Mouse (Mus musculus) cortical plate, adult 2 months (tissue): ENCODE data around the gene Gm21830.

Source experiments
- CTCF ChIP-seq: fragments of 200-500 bp; IDR thresholded peaks from 2 replicates; pipeline ENCODE4 v1.5.1; 2011; ENCODE audit warnings: mild to moderate bottlenecking, control low read depth, low read length; ENCODE audit not compliant: insufficient read depth; ENCODE audit errors: extremely low read depth
- POLR2A ChIP-seq: fragments of 200-500 bp; IDR thresholded peaks from 2 replicates; pipeline ENCODE4 v1.6.1; 2011; ENCODE audit warnings: mild to moderate bottlenecking, low read length, control low read depth; ENCODE audit not compliant: insufficient read depth; ENCODE audit errors: extremely low read depth

DNA sequence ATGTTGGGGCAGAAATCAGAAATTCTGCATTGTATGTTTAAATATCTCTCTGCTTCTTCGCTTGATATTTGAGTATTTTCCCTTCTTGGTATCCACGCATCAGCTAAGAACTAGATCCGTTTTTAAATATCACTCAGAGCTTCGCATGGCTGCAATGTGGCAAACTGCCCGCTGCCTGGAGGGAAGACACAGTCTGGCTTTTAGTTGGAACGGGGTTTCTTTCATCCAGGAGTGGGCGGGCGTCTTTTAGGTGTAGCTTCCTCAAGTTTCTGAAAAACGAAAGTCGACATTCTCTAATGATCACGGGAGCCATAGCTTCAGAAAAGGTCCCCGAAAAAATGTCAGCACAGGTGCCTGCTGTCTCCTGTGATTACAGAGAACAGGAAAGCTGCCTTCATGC lies 33.7 kb downstream of the Gm21830 start:
- no peak for TF ChIP-seq CTCF
- TF ChIP-seq POLR2A, result no peak
